Mouse (Mus musculus) lung, adult 2 months (tissue): ENCODE results near the gene Sez6. TPM values are rescaled to one million over a fixed set of nuclear protein-coding genes. Genes with fewer than 3 reads are reported as not detected.
A peak's percentile ranks its signal among the peaks of the same experiment; 100 is the strongest.

Experiments
- DNase-seq: peaks from one replicate; pipeline ENCODE4 v3.0.0; 2022
- H3K4me1 ChIP-seq: fragments of 200-500 bp; 2 replicates; pipeline ENCODE4 v1.6.1; 2011; ENCODE audit warnings: low read length; ENCODE audit not compliant: control insufficient read depth, insufficient read depth
- H3K4me3 ChIP-seq: fragments of 200-500 bp; replicated peaks from 2 replicates; pipeline ENCODE3; 2011; ENCODE audit warnings: low read depth, mild to moderate bottlenecking, control low read depth, low read length; ENCODE audit errors: extremely low read depth
- CTCF ChIP-seq: fragments of 200-500 bp; IDR thresholded peaks from 2 replicates; pipeline ENCODE4 v1.5.1; 2011; ENCODE audit warnings: mild to moderate bottlenecking, low read length, control low read depth; ENCODE audit not compliant: insufficient read depth
- POLR2A ChIP-seq: fragments of 200-500 bp; IDR thresholded peaks from 2 replicates; pipeline ENCODE4 v1.6.1; 2011; ENCODE audit warnings: low read depth, mild to moderate bottlenecking, control low read depth, low read length, borderline replicate concordance; ENCODE audit errors: extremely low read depth
- WGBS: fragments of 180-500 bp; shearing (Covaris S2); methylation state at CpG from one replicate; pipeline ENCODE4 v1.1.7; 2018; 5-methylcytosine and 5-hydroxymethylcytosine counted together
- polyA plus RNA-seq: library from polyadenylated mRNA; depleted of rRNA; stranded (reverse); fragments of >200 nt; gene quantifications from 2 replicates; pipeline ENCODE4 v1.2.3, GENCODE M21; 2012; rRNA removed

Gene Sez6
- polyA plus RNA-seq, 1 experiment = 0.19 TPM

DNA sequence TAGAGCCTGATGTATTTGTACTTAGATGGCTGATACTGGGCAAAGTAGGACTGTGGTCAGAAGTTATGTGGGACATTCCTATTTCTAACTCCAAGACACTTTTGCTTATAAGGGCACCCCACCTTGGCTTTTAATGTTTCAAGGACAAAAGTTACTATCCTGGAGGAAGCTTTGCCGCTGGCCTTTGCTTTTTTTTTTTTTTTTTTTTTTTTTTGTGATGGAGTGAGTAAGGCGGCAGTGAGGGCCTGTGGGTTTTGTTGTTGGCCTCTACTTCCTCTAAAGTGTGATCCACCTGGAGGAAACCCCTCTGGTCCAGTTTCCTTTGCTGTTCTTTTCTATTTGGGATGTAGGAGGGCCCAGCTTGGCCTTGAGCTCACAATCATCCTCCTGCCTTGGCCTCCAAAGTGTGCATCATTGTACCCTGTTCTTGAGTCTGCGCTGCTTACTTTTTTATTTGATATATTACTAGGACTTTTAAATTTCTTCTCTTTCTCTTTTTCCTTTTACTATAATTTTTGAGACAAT lies 55.0 kb downstream of the Sez6 start:
- TF ChIP-seq POLR2A = no peak
- TF ChIP-seq CTCF = no peak
- DNase-seq = no peak
- Histone ChIP-seq H3K4me1 (peaks cover 6% of the 10 kb centered on the region; the same call in 1 of the 2 replicates), H3K4me3 (no peak overlapping the region)
- WGBS = 64% methylated on average over 3 of the region's 3 CpGs

DNA sequence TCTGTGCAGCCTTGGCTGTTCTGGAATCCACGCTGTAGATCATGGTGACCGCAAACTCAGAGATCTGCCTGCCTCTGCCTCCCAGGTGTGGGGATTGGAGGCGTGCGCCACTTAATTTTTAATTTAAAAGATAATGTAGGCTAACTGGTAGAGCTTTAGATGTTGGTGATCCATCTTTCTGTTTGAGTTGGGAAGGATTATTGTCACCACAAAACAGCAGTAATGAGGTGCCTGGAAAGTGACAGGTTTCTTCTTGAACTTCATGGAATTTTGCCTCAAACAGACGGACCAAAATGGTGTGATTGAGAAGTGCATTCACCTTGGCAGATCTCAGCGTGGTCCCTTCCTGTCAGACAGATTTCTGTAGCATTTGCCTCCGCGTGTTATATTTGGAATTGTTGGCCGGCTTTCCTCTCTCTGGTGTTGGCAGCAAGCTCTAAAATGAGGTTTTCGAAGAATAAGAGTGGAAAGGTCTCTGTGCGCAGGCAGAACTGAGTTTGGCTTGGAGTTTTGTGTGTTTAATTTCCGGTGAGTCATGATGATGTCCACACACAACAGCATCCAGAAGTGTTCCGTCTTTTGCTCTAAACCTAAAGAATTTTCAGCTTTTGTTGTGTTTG lies 58.6 kb downstream of the Sez6 start:
- DNase-seq = no peak
- WGBS = 78% methylated on average over 13 of the region's 13 CpGs
- H3K4me3 ChIP-seq = no peak overlapping the region
- H3K4me1 ChIP-seq = peaks cover 3% of the 10 kb centered on the region; the same call in 1 of the 2 replicates
- TF ChIP-seq CTCF (no peak), POLR2A (no peak)

DNA sequence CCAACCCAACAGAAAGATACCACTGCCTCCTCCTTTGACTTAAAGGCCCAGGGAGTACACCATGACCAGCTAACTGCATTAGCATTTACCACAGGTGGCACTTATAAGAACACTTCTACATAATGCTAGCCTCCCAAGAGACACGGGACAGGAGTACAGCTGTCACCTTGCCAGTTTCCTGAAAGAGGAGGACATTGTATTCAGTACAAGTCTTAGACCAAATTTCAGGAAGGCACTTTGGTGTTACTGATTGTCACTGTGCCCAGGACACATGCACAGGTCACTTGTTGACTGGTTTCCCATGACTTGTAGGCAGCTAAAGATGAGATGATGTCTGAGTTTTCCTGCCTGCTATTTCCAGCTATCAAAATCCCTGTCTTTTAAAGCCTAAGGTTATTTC lies 65.0 kb downstream of the Sez6 start:
- no peak for TF ChIP-seq POLR2A
- no peak for TF ChIP-seq CTCF
- DNase-seq = no peak
- Histone ChIP-seq H3K4me3 (no peak overlapping the region), H3K4me1 (no peaks in the 10 kb centered on the region; the same call in 1 of the 2 replicates)
- 25% methylated on average over 1 of the region's 1 CpGs for WGBS

GRCm38 (mm10) chr11:78006446-78006845 lies 75.8 kb downstream of the Sez6 start:
- peaks cover 4% of the 10 kb centered on the region; the same call in 1 of the 2 replicates for H3K4me1 ChIP-seq
- TF ChIP-seq CTCF (no peak), POLR2A (no peak)
- 73% methylated on average over 5 of the region's 5 CpGs for WGBS
- DNase-seq = no peak
- no peak overlapping the region for H3K4me3 ChIP-seq

GRCm38 (mm10) chr11:78019676-78020075 lies 89.1 kb downstream of the Sez6 start:
- no peak overlapping the region for H3K4me3 ChIP-seq
- peak; percentile 66 for DNase-seq
- TF ChIP-seq POLR2A (no peak), CTCF (peak; percentile 61)
- WGBS = 18% methylated on average over 4 of the region's 4 CpGs
- no peaks in the 10 kb centered on the region for H3K4me1 ChIP-seq

- no peak for DNase-seq
- Histone ChIP-seq H3K4me3 (no peak overlapping the region), H3K4me1 (no peaks in the 10 kb centered on the region)
- TF ChIP-seq POLR2A (no peak), CTCF (peak; percentile 13; the same call in 1 of the 2 replicates)
- WGBS = 82% methylated on average over 8 of the region's 8 CpGs
Observed at GRCm38 (mm10) chr11:78023607-78024006, 93.0 kb downstream of the Sez6 start.

Other genes with a start within 250 kb of the Sez6 start
- 11.6 and 20.5 TPM in 2 replicates for gene Nufip2, start 244.6 kb upstream of the Sez6 start, polyA plus RNA-seq
- gene Cryba1, start 205.5 kb upstream of the Sez6 start, polyA plus RNA-seq = not detected in 2 replicates
- gene Myo18a, start 167.6 kb upstream of the Sez6 start, polyA plus RNA-seq = 63.7 and 92.1 TPM in 2 replicates
- gene Gm10277, start 143.1 kb upstream of the Sez6 start, polyA plus RNA-seq = not detected in 2 replicates
- gene Pipox, start 36.7 kb upstream of the Sez6 start, polyA plus RNA-seq = 0.60 and 1.3 TPM in 2 replicates
- gene Phf12, start 52.0 kb downstream of the Sez6 start, polyA plus RNA-seq = 50.4 and 55.3 TPM in 2 replicates
- 7.9 and 8.7 TPM in 2 replicates for gene Dhrs13, start 101.5 kb downstream of the Sez6 start, polyA plus RNA-seq
- gene Flot2, start 107.1 kb downstream of the Sez6 start, polyA plus RNA-seq = 114 and 145 TPM in 2 replicates
- gene Eral1, start 149.6 kb downstream of the Sez6 start, polyA plus RNA-seq = 23.9 and 27.8 TPM in 2 replicates
- gene Fam222b, start 163.9 kb downstream of the Sez6 start, polyA plus RNA-seq = 21.6 and 25.6 TPM in 2 replicates
- gene Traf4, start 234.8 kb downstream of the Sez6 start, polyA plus RNA-seq = 37.0 and 42.8 TPM in 2 replicates
- 16.1 and 18.9 TPM in 2 replicates for gene Nek8, start 245.9 kb downstream of the Sez6 start, polyA plus RNA-seq
- gene Tlcd1, start 245.9 kb downstream of the Sez6 start, polyA plus RNA-seq = 38.0 and 44.2 TPM in 2 replicates